Mouse (Mus musculus) Patski (cell line): ENCODE results near the gene Mylip. TPM values are rescaled to one million over a fixed set of nuclear protein-coding genes. Genes with fewer than 3 reads are reported as not detected.
A peak's percentile ranks its signal among the peaks of the same experiment; 100 is the strongest.

Experiments
- ATAC-seq: fragments of 100-300 bp; one replicate; pipeline ENCODE4 v1.8.0; 2021
- CTCF ChIA-PET: fragments of 350-600 bp; sonication (Branson Sonifier 250); formaldehyde crosslinking; loops from one replicate; lab custom pipeline; 2022; ENCODE audit warnings: inconsistent platforms; lab: Charles Lee
- POLR2A ChIA-PET: fragments of 350-600 bp; sonication (Branson Sonifier 250); formaldehyde crosslinking; loops from one replicate; lab custom pipeline; 2022; ENCODE audit warnings: antibody characterized with exemption, inconsistent platforms; lab: Charles Lee
- DNase-seq: peaks from one replicate; pipeline ENCODE4 v3.0.0-alpha.2; 2011; ENCODE audit warnings: low read depth, low spot score
- H3K27me3 ChIP-seq: fragments of 371-371 bp; one replicate; pipeline ENCODE4 v1.5.1; 2021
- CTCF ChIP-seq: fragments of 100-300 bp; IDR thresholded peaks from one replicate; pipeline ENCODE4 v1.5.1; 2021
- in situ Hi-C: fragments of 300-500 bp; cut with MboI; formaldehyde crosslinking; loops from 3 replicates; pipeline ENCODE4 v1.11.1; 2018; ENCODE audit warnings: low pct_unique_long_range_greater_than_20kb, mixed read lengths
- polyA plus RNA-seq: library from polyadenylated mRNA; unstranded; gene quantifications from one replicate; pipeline ENCODE4 v1.2.3, GENCODE M21; 2021

The Mylip gene
- polyA plus RNA-seq, 1 experiment from 2014 or later, result 21.6 TPM

GRCm38 (mm10) chr13:45429239-45429638 lies 39.7 kb downstream of the Mylip start:
- no peak for TF ChIP-seq CTCF
- ChIA-PET CTCF (interaction anchor here (1.5 kb wide), 1 partner anchor 13 kb away, joined by 3 read pairs; no protein-coding TSS in a partner anchor), POLR2A (no interaction called here)
- ATAC-seq, result no peak
- in situ Hi-C loops, result no loop called here
- no peaks in the 10 kb centered on the region for H3K27me3 ChIP-seq
- no peak for DNase-seq

GRCm38 (mm10) chr13:45437134-45437533 lies 47.6 kb downstream of the Mylip start:
- in situ Hi-C loops, result no loop called here
- ATAC-seq, result no peak
- DNase-seq, result no peak
- CTCF ChIA-PET, result no interaction called here
- TF ChIP-seq CTCF, result no peak
- POLR2A ChIA-PET, result no interaction called here
- no peaks in the 10 kb centered on the region for H3K27me3 ChIP-seq

GRCm38 (mm10) chr13:45438853-45439252 lies 49.3 kb downstream of the Mylip start:
- in situ Hi-C loops, result no loop called here
- POLR2A ChIA-PET, result no interaction called here
- no peaks in the 10 kb centered on the region for H3K27me3 ChIP-seq
- TF ChIP-seq CTCF, result no peak
- DNase-seq, result no peak
- no peak for ATAC-seq
- CTCF ChIA-PET, result no interaction called here

- ChIA-PET CTCF (no interaction called here), POLR2A (no interaction called here)
- in situ Hi-C loops, result loop anchor here (10.0 kb wide), 2 partner anchors 275 to 405 kb away; no protein-coding TSS in a partner anchor
- no peak for TF ChIP-seq CTCF
- ATAC-seq (no peak), DNase-seq (no peak)
- no peaks in the 10 kb centered on the region for H3K27me3 ChIP-seq
Measured at GRCm38 (mm10) chr13:45440226-45440625, 50.7 kb downstream of the Mylip start.

- POLR2A ChIA-PET, result interaction anchor here (0.5 kb wide), 1 partner anchor 297 kb away, joined by 5 read pairs; no protein-coding TSS in a partner anchor
- no peak for ATAC-seq
Measured at GRCm38 (mm10) chr13:45442451-45442850, 52.9 kb downstream of the Mylip start.

GRCm38 (mm10) chr13:45442918-45443535 lies 53.5 kb downstream of the Mylip start:
- ChIA-PET CTCF (interaction anchor here (0.6 to 2.5 kb wide), 14 partner anchors 11 to 412 kb away, joined by 3 to 21 read pairs (median 4); partner anchors contain the start of gene Mylip), POLR2A (interaction anchor here (0.8 kb wide), 1 partner anchor 278 kb away, joined by 3 read pairs; no protein-coding TSS in a partner anchor)
- DNase-seq (no peak), ATAC-seq (peak; percentile 21)
- no peak for TF ChIP-seq CTCF
- in situ Hi-C loops, result loop anchor here (10.0 kb wide), 2 partner anchors 278 to 408 kb away; no protein-coding TSS in a partner anchor
- no peaks in the 10 kb centered on the region for H3K27me3 ChIP-seq

More at GRCm38 (mm10) chr13:45442451-45442850, 52.9 kb downstream of the Mylip start:
- in situ Hi-C loops, result loop anchor here (10.0 kb wide), 2 partner anchors 278 to 408 kb away; no protein-coding TSS in a partner anchor
- peak; percentile 61 for TF ChIP-seq CTCF
- no peak for DNase-seq
- H3K27me3 ChIP-seq, result no peaks in the 10 kb centered on the region
- CTCF ChIA-PET, result interaction anchor here (0.6 to 2.5 kb wide), 14 partner anchors 8 to 412 kb away, joined by 3 to 21 read pairs (median 4); partner anchors contain the start of gene Mylip

- H3K27me3 ChIP-seq, result no peaks in the 10 kb centered on the region
- in situ Hi-C loops, result loop anchor here (10.0 kb wide), 2 partner anchors 279 to 409 kb away; no protein-coding TSS in a partner anchor
- ChIA-PET CTCF (interaction anchor here (1.3 to 2.5 kb wide), 3 partner anchors 23 to 36 kb away, joined by 3 to 21 read pairs (median 8); no protein-coding TSS in a partner anchor), POLR2A (no interaction called here)
- ATAC-seq, result no peak
- TF ChIP-seq CTCF, result no peak
- no peak for DNase-seq
Measured at GRCm38 (mm10) chr13:45444220-45444619, 54.7 kb downstream of the Mylip start.

GRCm38 (mm10) chr13:45444652-45445051 lies 55.1 kb downstream of the Mylip start:
- ChIA-PET POLR2A (no interaction called here), CTCF (interaction anchor here (1.6 to 2.0 kb wide), 3 partner anchors 13 to 415 kb away, joined by 3 to 9 read pairs (median 8); no protein-coding TSS in a partner anchor)
- no peaks in the 10 kb centered on the region for H3K27me3 ChIP-seq

GRCm38 (mm10) chr13:45446636-45447035 lies 57.1 kb downstream of the Mylip start:
- no peak for TF ChIP-seq CTCF
- H3K27me3 ChIP-seq, result no peaks in the 10 kb centered on the region
- DNase-seq (no peak), ATAC-seq (no peak)
- in situ Hi-C loops, result loop anchor here (10.0 kb wide), 2 partner anchors 282 to 412 kb away; no protein-coding TSS in a partner anchor
- ChIA-PET CTCF (interaction anchor here (2.0 kb wide), 1 partner anchor 11 kb away, joined by 9 read pairs; no protein-coding TSS in a partner anchor), POLR2A (no interaction called here)

More at GRCm38 (mm10) chr13:45444652-45445051, 55.1 kb downstream of the Mylip start:
- in situ Hi-C loops, result loop anchor here (10.0 kb wide), 2 partner anchors 280 to 410 kb away; no protein-coding TSS in a partner anchor
- ATAC-seq, result no peak
- TF ChIP-seq CTCF, result no peak
- DNase-seq, result no peak

GRCm38 (mm10) chr13:45452437-45452836 lies 62.9 kb downstream of the Mylip start:
- CTCF ChIA-PET, result interaction anchor here (1.0 to 1.5 kb wide), 2 partner anchors 9 to 421 kb away, joined by 3 to 4 read pairs; no protein-coding TSS in a partner anchor
- in situ Hi-C loops, result no loop called here

More at GRCm38 (mm10) chr13:45452437-45452836, 62.9 kb downstream of the Mylip start:
- no peak for TF ChIP-seq CTCF
- POLR2A ChIA-PET, result interaction anchor here (0.6 kb wide), 1 partner anchor 415 kb away, joined by 3 read pairs; no protein-coding TSS in a partner anchor
- no peaks in the 10 kb centered on the region for H3K27me3 ChIP-seq
- no peak for ATAC-seq
- DNase-seq, result no peak
